Mouse (Mus musculus): ENCODE data around the gene Dbp.

GRCm38 (mm10) chr7:45719738-45720412 lies 15.0 kb downstream of the Dbp start:
- TF ChIP-seq GATA1 (IDR thresholded peaks at IDR 0.05; ENCODE audit: low read length) (no peak), TAL1 (IDR thresholded peaks at IDR 0.05; ENCODE audit: low read length) (no peak)
